Mouse (Mus musculus) bone marrow, adult 2 months (tissue): ENCODE measurements at regions not wholly inside any gene's neighbourhood (a gene's known extent, or its start where the extent isn't known, plus 50 kb on each side); places are given as distances from the start of the nearest gene placed in this dataset.

ENCODE experiments used
- CTCF ChIP-seq: fragments of 200-500 bp; IDR thresholded peaks from 2 replicates; pipeline ENCODE4 v1.5.1; 2011; ENCODE audit warnings: low read length, control low read depth; ENCODE audit not compliant: control insufficient read depth, insufficient read depth
- POLR2A ChIP-seq: fragments of 200-500 bp; IDR thresholded peaks from 2 replicates; pipeline ENCODE4 v1.6.1; 2011; ENCODE audit warnings: low read depth, mild to moderate bottlenecking, control low read depth, low read length, borderline replicate concordance; ENCODE audit not compliant: control insufficient read depth

DNA sequence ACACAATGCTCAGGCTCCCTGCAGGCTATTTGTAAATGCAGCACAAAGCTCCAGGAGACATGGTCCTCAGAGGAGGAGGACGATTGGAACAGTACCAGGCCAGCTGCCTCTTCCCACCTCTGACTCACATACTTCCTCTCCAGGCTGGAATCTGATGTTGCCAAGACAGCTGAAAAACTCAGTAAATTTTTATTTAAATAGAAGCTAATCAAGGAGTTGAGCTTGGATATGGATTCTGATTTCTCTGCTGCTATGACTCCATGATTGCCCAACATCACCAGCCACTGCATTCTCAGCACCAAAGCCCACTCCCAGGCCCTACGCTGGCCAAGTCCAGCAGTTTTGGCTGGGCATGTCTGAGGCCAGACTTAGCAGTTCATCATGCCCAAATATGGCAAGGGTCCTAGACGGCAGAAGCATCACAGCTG, 282.8 kb upstream of the Mctp2 start:
- TF ChIP-seq POLR2A, result no peak
- no peak for TF ChIP-seq CTCF
